Mouse (Mus musculus) left cerebral cortex, adult 18-20 months (tissue): ENCODE results near the gene Gm5294. TPM values are rescaled to one million over a fixed set of nuclear protein-coding genes. Genes with fewer than 3 reads are reported as not detected.

Experiments used
- DNase-seq, 2 experiments: peaks; one replicate each; pipeline ENCODE4 v3.0.0; 2021 to 2022; ENCODE audit warnings: low spot score in 2 of 2, mixed read lengths in 1 of 2
- long read RNA-seq, 2 experiments: library from polyadenylated mRNA; stranded (forward); transcript quantifications; one replicate each; pipeline ENCODE4 v2.0.0; 2021
- total RNA-seq, 2 experiments: library from RNA; stranded (reverse); gene quantifications; 2 replicates each; pipeline ENCODE4 v1.2.3; 2021

The Gm5294 gene
- not detected for total RNA-seq
- long read RNA-seq, experiment 1 = 0 reads
- long read RNA-seq, experiment 2 = 0 reads

DNA sequence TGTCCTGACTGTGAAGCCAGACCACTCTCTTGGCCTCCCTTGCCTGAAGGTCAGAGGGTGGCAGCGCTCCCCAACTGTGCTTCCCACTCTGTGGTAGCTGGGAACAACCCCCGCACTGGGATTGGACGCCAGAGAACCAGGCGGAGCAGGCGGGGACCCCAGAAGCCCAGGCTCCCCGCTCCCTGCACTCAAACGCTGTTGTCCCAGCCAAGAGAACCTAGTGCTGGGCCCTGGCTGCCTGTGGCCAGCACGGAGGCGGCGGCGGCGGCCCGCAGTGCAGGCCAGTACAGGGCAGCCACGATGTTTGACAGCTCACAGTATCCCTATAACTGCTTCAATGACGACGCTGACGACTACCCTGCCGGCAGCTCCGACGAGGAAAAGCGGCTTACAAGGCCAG, at the start of gene Gm5294:
TSS of gene Gm5294 (plus strand) at position 301 of the 400 bp plus-strand sequence.
- DNase-seq = no peak

GRCm38 (mm10) chr5:138775096-138775495, 44.8 kb upstream of the Gm5294 start:
- no peak for DNase-seq

DNA sequence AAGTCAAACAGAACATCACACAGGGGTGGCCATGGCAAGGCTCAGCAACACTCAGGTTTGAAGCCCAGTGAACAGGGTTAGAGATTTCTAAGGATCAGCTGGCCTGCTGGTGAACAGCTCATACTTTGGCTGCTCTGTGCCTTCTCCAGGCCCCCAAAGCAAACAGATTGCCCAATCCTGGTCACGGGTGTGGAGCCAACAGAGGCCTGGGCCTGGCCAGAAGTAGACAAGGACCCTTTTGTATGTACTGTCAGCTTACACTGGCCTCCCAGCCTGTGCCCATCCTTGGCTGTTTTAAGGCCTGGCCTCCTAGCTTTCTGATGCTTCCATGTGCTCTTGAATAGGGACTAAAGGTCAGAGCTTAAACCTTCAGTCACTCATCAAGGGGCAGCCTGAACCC, 43.5 kb upstream of the Gm5294 start:
- peak in 1 of 2 experiments; percentile 23 for DNase-seq

GRCm38 (mm10) chr5:138778731-138779463, 41.0 kb upstream of the Gm5294 start:
- DNase-seq = peak in 1 of 2 experiments; percentile 19

- no peak for DNase-seq
Measured at GRCm38 (mm10) chr5:138779655-138780054, 40.2 kb upstream of the Gm5294 start.

DNA sequence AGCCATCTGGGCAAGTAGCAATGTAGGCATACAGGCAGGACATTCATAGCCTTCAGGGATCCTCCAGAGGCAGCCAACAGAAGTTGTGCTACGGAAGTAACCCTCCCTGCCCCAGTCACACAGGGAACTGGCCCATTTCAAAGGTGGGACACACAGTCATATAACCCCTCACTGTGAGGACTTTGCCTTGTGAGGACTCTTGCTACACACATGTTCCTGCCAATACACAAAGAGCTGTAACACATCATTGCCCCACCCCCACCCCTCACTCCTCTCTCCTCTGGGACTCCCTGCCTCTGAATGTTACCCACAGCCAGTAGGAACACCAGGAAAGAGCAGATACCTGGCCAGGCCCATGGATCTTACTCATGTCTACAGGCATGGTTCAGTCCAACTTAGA, 37.2 kb upstream of the Gm5294 start:
- DNase-seq = no peak

DNA sequence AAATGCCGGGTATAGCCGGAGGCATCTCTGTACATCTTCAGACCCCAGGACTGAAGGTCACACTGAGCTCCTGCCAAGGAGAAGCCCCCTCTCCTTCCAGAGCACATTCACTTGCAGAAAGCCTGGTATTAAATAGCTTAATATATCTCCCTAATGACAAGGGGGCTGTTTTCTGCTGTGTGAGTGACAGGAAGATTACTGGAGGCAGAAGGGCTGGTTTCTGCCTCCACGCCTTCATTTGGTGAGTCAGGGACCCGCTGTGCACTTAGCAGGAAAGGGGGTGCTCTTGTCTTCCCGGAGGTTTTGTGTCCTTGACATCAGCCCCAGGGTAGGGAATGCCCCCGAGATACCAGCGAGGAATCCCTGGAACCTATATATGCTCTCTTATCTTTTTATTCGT, 36.7 kb upstream of the Gm5294 start:
- no peak for DNase-seq

DNA sequence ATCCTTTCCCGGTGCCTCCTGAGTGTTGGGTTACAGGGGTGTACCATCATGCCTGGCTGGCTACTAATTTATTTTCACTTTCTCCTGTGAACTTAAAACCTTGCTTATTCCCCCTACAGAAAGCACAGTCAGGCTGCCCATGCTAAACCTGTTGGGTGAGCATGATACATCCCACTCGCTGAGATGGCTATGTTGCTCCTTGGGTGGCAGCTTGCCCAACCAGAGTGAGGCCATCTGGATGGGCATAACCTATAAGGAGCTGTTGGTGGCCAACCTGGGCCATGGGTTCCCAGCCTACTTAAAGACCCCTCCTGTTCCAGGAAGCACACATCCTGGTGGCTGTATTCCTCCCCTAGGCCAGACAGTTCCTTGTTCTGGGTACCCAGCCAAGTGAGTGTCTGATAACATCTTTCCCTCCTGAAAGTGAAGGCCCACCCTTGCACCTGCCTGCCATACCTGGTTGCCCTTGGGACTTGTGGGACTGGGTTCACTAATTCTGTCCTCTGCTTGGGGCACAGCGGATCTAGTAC, 33.8 kb upstream of the Gm5294 start:
- DNase-seq = no peak

DNA sequence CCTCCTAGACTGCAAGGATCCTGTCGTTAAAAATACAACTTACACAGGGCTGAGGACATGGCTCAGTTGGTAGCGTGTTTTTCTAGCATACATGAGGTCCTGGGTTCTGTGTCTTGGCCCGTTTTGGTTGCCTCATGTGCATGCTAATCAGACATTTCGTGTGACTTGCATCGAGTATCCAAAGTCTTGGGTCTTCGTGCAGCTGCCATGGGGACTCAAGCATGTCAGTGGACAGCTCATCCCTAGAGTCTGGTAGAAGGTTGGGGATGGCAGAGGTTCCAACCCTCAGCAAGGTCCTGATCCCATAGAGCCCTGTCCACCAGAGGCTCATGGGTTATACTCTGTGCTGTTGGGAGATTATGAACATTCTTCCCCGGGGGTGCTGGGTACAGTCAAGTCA, 32.2 kb upstream of the Gm5294 start:
- DNase-seq = no peak

- DNase-seq = no peak
Measured at GRCm38 (mm10) chr5:138788481-138789211, 31.2 kb upstream of the Gm5294 start.

- no peak for DNase-seq
Measured at GRCm38 (mm10) chr5:138790954-138791480, 28.9 kb upstream of the Gm5294 start.

GRCm38 (mm10) chr5:138801588-138802116, 18.2 kb upstream of the Gm5294 start:
- no peak for DNase-seq

- no peak for DNase-seq
Measured at GRCm38 (mm10) chr5:138804286-138804685, 15.6 kb upstream of the Gm5294 start.

DNA sequence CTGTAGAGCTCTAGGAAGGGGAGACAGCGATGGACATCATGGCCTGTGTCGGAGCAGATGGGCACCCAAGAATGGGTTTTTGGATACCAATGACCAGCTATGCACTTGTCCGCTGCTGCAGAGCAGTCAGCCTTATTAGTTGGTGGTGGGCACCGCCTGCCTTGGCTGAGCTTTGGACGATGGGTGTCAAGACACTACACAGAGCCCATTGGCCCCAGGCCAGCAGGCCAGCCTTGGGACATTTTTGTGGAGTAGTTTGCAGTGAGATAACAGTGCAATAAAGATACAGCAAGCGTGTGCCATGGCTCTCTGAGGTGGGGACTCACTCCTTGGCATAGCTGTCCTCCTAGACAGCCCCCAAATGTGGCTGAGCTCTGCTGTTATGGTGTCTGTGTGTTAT, 10.1 kb upstream of the Gm5294 start:
- no peak for DNase-seq

DNA sequence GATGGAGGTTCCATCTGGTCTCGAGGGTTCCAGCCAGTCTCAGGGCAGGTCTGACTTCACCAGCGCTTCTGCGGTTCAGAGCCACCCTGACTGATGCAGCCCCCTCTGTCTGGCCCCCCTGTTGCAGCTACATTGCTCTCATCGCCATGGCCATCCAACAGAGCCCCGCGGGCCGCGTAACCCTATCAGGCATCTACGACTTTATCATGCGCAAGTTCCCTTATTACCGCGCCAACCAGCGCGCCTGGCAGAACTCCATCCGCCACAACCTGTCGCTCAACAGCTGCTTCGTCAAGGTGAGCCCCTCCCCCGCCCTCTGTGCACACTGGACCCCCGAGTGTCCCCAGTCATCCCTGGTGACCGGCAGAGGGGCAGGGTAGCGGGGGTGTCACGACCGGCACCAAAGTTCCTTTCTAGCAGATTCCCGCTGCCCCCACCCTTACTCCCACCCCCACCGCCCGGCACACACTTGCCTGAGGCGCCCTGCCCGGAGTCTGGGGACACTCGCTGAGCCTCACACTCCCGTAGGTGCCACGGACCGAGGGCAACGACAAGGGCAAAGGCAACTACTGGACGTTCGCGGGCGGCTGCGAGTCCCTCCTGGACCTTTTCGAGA, 945 bp downstream of the Gm5294 start:
- no peak for DNase-seq

DNA sequence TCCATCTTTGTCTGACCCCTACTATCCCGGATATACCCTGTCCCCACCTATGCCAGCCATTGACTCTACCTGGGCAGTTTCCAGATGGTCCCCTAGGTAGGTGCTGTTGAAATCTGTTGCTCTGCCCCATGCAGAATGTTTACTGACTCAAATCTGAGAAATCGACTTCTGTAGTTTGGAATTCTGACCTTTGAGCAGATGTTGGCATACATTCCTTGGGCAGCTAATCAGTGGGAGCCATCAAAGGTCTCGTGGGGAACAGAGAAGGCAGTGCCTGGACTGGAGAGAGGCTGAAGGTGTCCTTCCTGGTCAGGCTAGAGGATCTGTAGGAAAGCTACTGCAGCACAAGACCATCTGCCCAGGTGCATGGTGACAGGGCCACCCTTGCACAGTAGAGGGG, 5.2 kb downstream of the Gm5294 start:
- no peak for DNase-seq

DNA sequence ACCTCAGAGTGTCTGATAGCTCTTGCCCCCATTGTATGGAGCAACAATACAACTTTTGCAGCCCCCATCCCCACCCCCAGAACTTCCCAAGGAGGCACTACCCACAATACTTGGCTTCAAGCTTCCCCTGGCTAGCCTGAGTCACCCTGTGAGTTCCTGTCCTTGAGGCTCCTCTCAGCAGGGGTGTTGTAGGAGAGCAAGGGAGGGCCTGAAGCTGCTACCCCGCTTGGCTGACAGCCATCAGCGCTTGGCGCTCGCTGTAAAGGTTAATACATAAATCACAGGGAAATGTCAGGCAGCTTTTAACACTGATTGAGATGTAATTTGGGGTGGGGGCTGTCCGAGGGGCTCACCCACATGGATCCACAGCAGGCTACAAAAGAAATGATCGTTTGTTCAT, 13.5 kb downstream of the Gm5294 start:
- no peak for DNase-seq

DNA sequence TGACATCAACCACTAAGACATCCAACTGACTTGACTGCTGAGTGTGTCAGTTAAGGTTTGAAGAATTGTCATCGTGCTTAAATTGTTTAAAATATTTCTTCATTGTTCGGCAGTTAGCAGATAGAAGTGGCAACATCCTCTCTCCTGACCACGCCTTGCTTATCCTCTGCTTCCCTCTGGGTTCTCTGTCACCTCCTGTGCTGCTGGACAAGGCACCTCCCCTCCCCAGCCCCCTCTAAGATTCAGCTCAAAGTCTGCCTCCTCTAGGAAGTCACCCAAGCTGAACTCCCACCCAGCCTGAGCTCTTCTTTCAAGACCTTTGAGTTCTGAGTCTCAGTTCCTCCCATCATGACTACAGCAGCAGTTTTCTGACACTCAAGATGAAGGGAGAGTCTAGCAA, 15.0 kb downstream of the Gm5294 start:
- DNase-seq = no peak

GRCm38 (mm10) chr5:138840981-138841380, 21.1 kb downstream of the Gm5294 start:
- no peak for DNase-seq

DNA sequence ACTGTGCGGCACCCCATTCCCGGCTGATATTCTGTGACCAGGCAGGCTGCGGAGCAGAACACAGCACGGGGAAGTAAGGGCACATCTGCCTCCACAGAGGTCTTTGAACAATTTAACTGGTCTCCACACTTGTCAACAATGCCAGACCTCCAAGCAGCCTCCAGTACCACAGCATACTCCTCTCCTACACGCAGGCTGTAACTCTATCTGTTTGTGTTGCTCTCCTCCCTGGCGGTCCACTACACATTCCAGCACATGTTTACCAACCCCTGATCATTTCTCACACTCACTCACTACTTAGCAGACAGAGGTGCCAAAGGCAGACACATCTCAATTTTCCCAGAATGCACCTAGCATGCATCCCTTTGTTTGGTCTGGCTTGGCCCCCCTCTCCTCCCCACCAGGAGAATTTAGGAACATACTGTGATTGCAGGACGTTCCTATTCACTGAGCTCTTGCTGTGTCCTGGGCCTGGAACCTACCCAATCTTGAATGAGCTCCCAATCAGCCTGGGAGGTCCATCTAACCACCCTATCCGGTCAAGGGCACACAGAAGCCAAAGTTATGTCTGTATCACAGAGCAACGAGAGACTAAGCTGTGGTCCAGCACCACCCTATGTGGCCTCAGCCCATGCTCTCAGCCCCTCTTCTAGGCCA, 23.4 kb downstream of the Gm5294 start:
- no peak for DNase-seq

GRCm38 (mm10) chr5:138846506-138846905, 26.6 kb downstream of the Gm5294 start:
- no peak for DNase-seq
